Mouse (Mus musculus): Measurements from ENCODE around the gene Polr3a. TPM values are rescaled to one million over a fixed set of nuclear protein-coding genes. Genes with fewer than 3 reads are reported as not detected.

Gene Polr3a
- 16.8 and 21.1 TPM in 2 replicates for polyA plus RNA-seq (2015; fragmentation: Nextera tagmentation; extraction: Ambion mirVana)

GRCm38 (mm10) chr14:24486773-24487227 lies at the start of gene Polr3a, which contains the start of gene Rps24:
Polr3a (minus strand) TSS chr14:24487058.
Rps24 (plus strand) TSS chr14:24487125.
- Histone ChIP-seq H3K36me3 (ENCODE audit: insufficient read depth, low read length) (peaks cover 24% of the 10 kb centered on the region), H3K9me3 (ENCODE audit: low read length) (no peaks in the 10 kb centered on the region), H3K4me3 (ENCODE audit: low read length) (peak within 1 kb of the TSS; percentile 95), H3K4me1 (ENCODE audit: insufficient read depth, low read length) (peaks cover 11% of the 10 kb centered on the region), H3K9ac (replicated peaks; ENCODE audit: low read length) (peak within 1 kb of the TSS; percentile 92), H3K4me2 (replicated peaks; ENCODE audit: low read depth, low read length) (peak within 1 kb of the TSS; percentile 67), H3K27ac (ENCODE audit: low read length) (peak within 1 kb of the TSS; percentile 80), H3K27me3 (ENCODE audit: insufficient read depth, low read length) (no peaks in the 10 kb centered on the region)
- under 1% methylated on average over 30 of the region's 30 CpGs for WGBS
- ATAC-seq (ENCODE audit: low FRiP score, low TSS enrichment): peak; percentile 72

GRCm38 (mm10) chr14:24534865-24535545 lies 48.1 kb upstream of the Polr3a start:
- no peak overlapping the region for H3K9ac ChIP-seq (replicated peaks; ENCODE audit: low read length)
- no peaks in the 10 kb centered on the region for H3K27me3 ChIP-seq (ENCODE audit: insufficient read depth, low read length)
- no peak overlapping the region for H3K27ac ChIP-seq (ENCODE audit: low read length)
- WGBS: 76% methylated on average over 9 of the region's 9 CpGs
- no peak overlapping the region for H3K4me2 ChIP-seq (replicated peaks; ENCODE audit: low read depth, low read length)
- H3K36me3 ChIP-seq (ENCODE audit: insufficient read depth, low read length): no peaks in the 10 kb centered on the region
- no peak for ATAC-seq (ENCODE audit: low FRiP score, low TSS enrichment)
- H3K4me1 ChIP-seq (ENCODE audit: insufficient read depth, low read length): peaks cover 9% of the 10 kb centered on the region
- H3K4me3 ChIP-seq (ENCODE audit: low read length): no peak overlapping the region
- H3K9me3 ChIP-seq (ENCODE audit: low read length): no peaks in the 10 kb centered on the region; the same call in 1 of the 2 replicates

- ATAC-seq (ENCODE audit: low FRiP score, low TSS enrichment): peak; percentile 86
- Histone ChIP-seq H3K36me3 (ENCODE audit: insufficient read depth, low read length) (no peaks in the 10 kb centered on the region), H3K4me2 (replicated peaks; ENCODE audit: low read depth, low read length) (peak overlapping the region; percentile 31; the same call in 1 of the 2 replicates), H3K27me3 (ENCODE audit: insufficient read depth, low read length) (no peaks in the 10 kb centered on the region), H3K9ac (replicated peaks; ENCODE audit: low read length) (no peak overlapping the region), H3K9me3 (ENCODE audit: low read length) (no peaks in the 10 kb centered on the region), H3K4me3 (ENCODE audit: low read length) (no peak overlapping the region), H3K4me1 (ENCODE audit: insufficient read depth, low read length) (peaks cover 10% of the 10 kb centered on the region), H3K27ac (ENCODE audit: low read length) (no peak overlapping the region)
- 9% methylated on average over 6 of the region's 6 CpGs for WGBS
These were observed 43.4 kb upstream of the Polr3a start for GRCm38 (mm10) chr14:24530228-24530627.

- no peak for ATAC-seq (ENCODE audit: low FRiP score, low TSS enrichment)
- H3K4me2 ChIP-seq (replicated peaks; ENCODE audit: low read depth, low read length): no peak overlapping the region
- no peaks in the 10 kb centered on the region for H3K27me3 ChIP-seq (ENCODE audit: insufficient read depth, low read length)
- 77% methylated on average over 10 of the region's 10 CpGs for WGBS
- H3K9me3 ChIP-seq (ENCODE audit: low read length): no peaks in the 10 kb centered on the region
- H3K36me3 ChIP-seq (ENCODE audit: insufficient read depth, low read length): no peaks in the 10 kb centered on the region
- no peak overlapping the region for H3K4me3 ChIP-seq (ENCODE audit: low read length)
- no peak overlapping the region for H3K27ac ChIP-seq (ENCODE audit: low read length)
- peaks cover 10% of the 10 kb centered on the region for H3K4me1 ChIP-seq (ENCODE audit: insufficient read depth, low read length)
- H3K9ac ChIP-seq (replicated peaks; ENCODE audit: low read length): no peak overlapping the region
These were observed 39.6 kb upstream of the Polr3a start for GRCm38 (mm10) chr14:24526440-24526839.

GRCm38 (mm10) chr14:24525677-24526415 lies 39.0 kb upstream of the Polr3a start:
- no peaks in the 10 kb centered on the region for H3K36me3 ChIP-seq (ENCODE audit: insufficient read depth, low read length)
- H3K27ac ChIP-seq (ENCODE audit: low read length): no peak overlapping the region
- H3K27me3 ChIP-seq (ENCODE audit: insufficient read depth, low read length): no peaks in the 10 kb centered on the region
- no peaks in the 10 kb centered on the region for H3K9me3 ChIP-seq (ENCODE audit: low read length)
- ATAC-seq (ENCODE audit: low FRiP score, low TSS enrichment): no peak
- H3K4me2 ChIP-seq (replicated peaks; ENCODE audit: low read depth, low read length): no peak overlapping the region
- H3K9ac ChIP-seq (replicated peaks; ENCODE audit: low read length): no peak overlapping the region
- H3K4me3 ChIP-seq (ENCODE audit: low read length): no peak overlapping the region
- peaks cover 10% of the 10 kb centered on the region for H3K4me1 ChIP-seq (ENCODE audit: insufficient read depth, low read length)
- WGBS: 68% methylated on average over 10 of the region's 10 CpGs

GRCm38 (mm10) chr14:24525137-24525536 lies 38.3 kb upstream of the Polr3a start:
- no peak overlapping the region for H3K27ac ChIP-seq (ENCODE audit: low read length)
- peaks cover 3% of the 10 kb centered on the region for H3K4me1 ChIP-seq (ENCODE audit: insufficient read depth, low read length)
- ATAC-seq (ENCODE audit: low FRiP score, low TSS enrichment): no peak
- no peaks in the 10 kb centered on the region for H3K36me3 ChIP-seq (ENCODE audit: insufficient read depth, low read length)
- no peaks in the 10 kb centered on the region for H3K27me3 ChIP-seq (ENCODE audit: insufficient read depth, low read length)
- WGBS: 68% methylated on average over 3 of the region's 3 CpGs
- H3K4me3 ChIP-seq (ENCODE audit: low read length): no peak overlapping the region
- H3K9me3 ChIP-seq (ENCODE audit: low read length): no peaks in the 10 kb centered on the region
- no peak overlapping the region for H3K4me2 ChIP-seq (replicated peaks; ENCODE audit: low read depth, low read length)
- H3K9ac ChIP-seq (replicated peaks; ENCODE audit: low read length): no peak overlapping the region

GRCm38 (mm10) chr14:24521597-24521996 lies 34.7 kb upstream of the Polr3a start:
- H3K9me3 ChIP-seq (ENCODE audit: low read length): no peaks in the 10 kb centered on the region
- WGBS: 35% methylated on average over 8 of the region's 8 CpGs
- no peak overlapping the region for H3K27ac ChIP-seq (ENCODE audit: low read length)
- H3K4me3 ChIP-seq (ENCODE audit: low read length): no peak overlapping the region
- no peaks in the 10 kb centered on the region for H3K36me3 ChIP-seq (ENCODE audit: insufficient read depth, low read length)
- H3K4me2 ChIP-seq (replicated peaks; ENCODE audit: low read depth, low read length): no peak overlapping the region
- H3K4me1 ChIP-seq (ENCODE audit: insufficient read depth, low read length): no peaks in the 10 kb centered on the region
- no peak overlapping the region for H3K9ac ChIP-seq (replicated peaks; ENCODE audit: low read length)
- no peaks in the 10 kb centered on the region for H3K27me3 ChIP-seq (ENCODE audit: insufficient read depth, low read length)
- ATAC-seq (ENCODE audit: low FRiP score, low TSS enrichment): no peak

GRCm38 (mm10) chr14:24512527-24513161 lies 25.8 kb upstream of the Polr3a start:
- Histone ChIP-seq H3K4me2 (replicated peaks; ENCODE audit: low read depth, low read length) (no peak overlapping the region), H3K9me3 (ENCODE audit: low read length) (peaks cover 4% of the 10 kb centered on the region; the same call in 1 of the 2 replicates), H3K4me3 (ENCODE audit: low read length) (no peak overlapping the region), H3K36me3 (ENCODE audit: insufficient read depth, low read length) (no peaks in the 10 kb centered on the region), H3K9ac (replicated peaks; ENCODE audit: low read length) (no peak overlapping the region), H3K4me1 (ENCODE audit: insufficient read depth, low read length) (peaks cover 9% of the 10 kb centered on the region), H3K27me3 (ENCODE audit: insufficient read depth, low read length) (no peaks in the 10 kb centered on the region), H3K27ac (ENCODE audit: low read length) (no peak overlapping the region)
- WGBS: 77% methylated on average over 6 of the region's 6 CpGs
- no peak for ATAC-seq (ENCODE audit: low FRiP score, low TSS enrichment)

GRCm38 (mm10) chr14:24510679-24511078 lies 23.8 kb upstream of the Polr3a start:
- Histone ChIP-seq H3K4me1 (ENCODE audit: insufficient read depth, low read length) (peaks cover 14% of the 10 kb centered on the region), H3K36me3 (ENCODE audit: insufficient read depth, low read length) (no peaks in the 10 kb centered on the region), H3K27ac (ENCODE audit: low read length) (no peak overlapping the region), H3K9ac (replicated peaks; ENCODE audit: low read length) (no peak overlapping the region), H3K4me3 (ENCODE audit: low read length) (no peak overlapping the region), H3K4me2 (replicated peaks; ENCODE audit: low read depth, low read length) (no peak overlapping the region), H3K9me3 (ENCODE audit: low read length) (peaks cover 4% of the 10 kb centered on the region; the same call in 1 of the 2 replicates), H3K27me3 (ENCODE audit: insufficient read depth, low read length) (no peaks in the 10 kb centered on the region)
- 86% methylated on average over 2 of the region's 2 CpGs for WGBS
- no peak for ATAC-seq (ENCODE audit: low FRiP score, low TSS enrichment)
